Mouse (Mus musculus): Measurements from ENCODE around the gene Fam173b. TPM values are rescaled to one million over a fixed set of nuclear protein-coding genes. Genes with fewer than 3 reads are reported as not detected.

Gene Fam173b
- total and polyA plus RNA-seq, 2 experiments from 2014 or later: 7.0 to 10.7 TPM

GRCm38 (mm10) chr15:31650821-31651220, 49.2 kb downstream of the Fam173b start:
- H3K4me2 ChIP-seq (ENCODE audit: low read depth): no peak overlapping the region
- H3K4me3 ChIP-seq (ENCODE audit: low read depth, low read length): no peak overlapping the region
- DNase-seq: no peak
- 95% methylated on average over 7 of the region's 7 CpGs for WGBS
- H3K27ac ChIP-seq (ENCODE audit: low read depth, low read length): no peak overlapping the region
- H3K4me1 ChIP-seq (ENCODE audit: insufficient read depth): no peaks in the 10 kb centered on the region
- no peak overlapping the region for H3K9ac ChIP-seq
- ATAC-seq: no peak
- H3K27me3 ChIP-seq (ENCODE audit: insufficient read depth, low read length): no peaks in the 10 kb centered on the region
- H3K36me3 ChIP-seq (ENCODE audit: insufficient read depth): no peaks in the 10 kb centered on the region
- no peak for TF ChIP-seq CTCF (IDR thresholded peaks at IDR 0.05; ENCODE audit: low read depth)
- H3K9me3 ChIP-seq (ENCODE audit: low read length): no peaks in the 10 kb centered on the region

- Histone ChIP-seq H3K4me1 (ENCODE audit: insufficient read depth) (no peaks in the 10 kb centered on the region), H3K9me3 (ENCODE audit: low read length) (no peaks in the 10 kb centered on the region), H3K4me3 (ENCODE audit: low read depth, low read length) (no peak overlapping the region), H3K4me2 (ENCODE audit: low read depth) (no peak overlapping the region), H3K9ac (no peak overlapping the region), H3K36me3 (ENCODE audit: insufficient read depth) (no peaks in the 10 kb centered on the region), H3K27me3 (ENCODE audit: insufficient read depth, low read length) (no peaks in the 10 kb centered on the region), H3K27ac (ENCODE audit: low read depth, low read length) (no peak overlapping the region)
- no peak for DNase-seq
- peak; percentile 45; the same call in 1 of the 2 replicates for ATAC-seq
- WGBS: 87% methylated on average over 5 of the region's 5 CpGs
- TF ChIP-seq CTCF (IDR thresholded peaks at IDR 0.05; ENCODE audit: low read depth): no peak
These were observed 58.6 kb downstream of the Fam173b start for GRCm38 (mm10) chr15:31660133-31660795.

- no peak overlapping the region for H3K27ac ChIP-seq (ENCODE audit: low read depth, low read length)
- WGBS: 65% methylated on average over 9 of the region's 9 CpGs
- no peak for DNase-seq
- H3K9ac ChIP-seq: no peak overlapping the region
- H3K4me1 ChIP-seq (ENCODE audit: insufficient read depth): no peaks in the 10 kb centered on the region
- H3K4me2 ChIP-seq (ENCODE audit: low read depth): no peak overlapping the region
- no peak overlapping the region for H3K4me3 ChIP-seq (ENCODE audit: low read depth, low read length)
- no peak for ATAC-seq
- no peaks in the 10 kb centered on the region for H3K36me3 ChIP-seq (ENCODE audit: insufficient read depth)
- H3K9me3 ChIP-seq (ENCODE audit: low read length): no peaks in the 10 kb centered on the region
- H3K27me3 ChIP-seq (ENCODE audit: insufficient read depth, low read length): no peaks in the 10 kb centered on the region
- no peak for TF ChIP-seq CTCF (IDR thresholded peaks at IDR 0.05; ENCODE audit: low read depth)
These were observed 59.2 kb downstream of the Fam173b start for GRCm38 (mm10) chr15:31660844-31661243.

- ATAC-seq (peak; percentile 40), DNase-seq (peak; percentile 25)
- 18% methylated on average over 4 of the region's 4 CpGs for WGBS
- no peaks in the 10 kb centered on the region for H3K9me3 ChIP-seq (ENCODE audit: low read length)
- H3K4me3 ChIP-seq (ENCODE audit: low read depth, low read length): no peak overlapping the region
- no peak for TF ChIP-seq CTCF (IDR thresholded peaks at IDR 0.05; ENCODE audit: low read depth)
- H3K4me2 ChIP-seq (ENCODE audit: low read depth): no peak overlapping the region
- H3K4me1 ChIP-seq (ENCODE audit: insufficient read depth): no peaks in the 10 kb centered on the region
- no peaks in the 10 kb centered on the region for H3K36me3 ChIP-seq (ENCODE audit: insufficient read depth)
- H3K27me3 ChIP-seq (ENCODE audit: insufficient read depth, low read length): no peaks in the 10 kb centered on the region
- no peak overlapping the region for H3K9ac ChIP-seq
- no peak overlapping the region for H3K27ac ChIP-seq (ENCODE audit: low read depth, low read length)
These were observed 60.1 kb downstream of the Fam173b start for GRCm38 (mm10) chr15:31661802-31662201.

GRCm38 (mm10) chr15:31663074-31663473, 61.4 kb downstream of the Fam173b start:
- no peaks in the 10 kb centered on the region for H3K4me1 ChIP-seq (ENCODE audit: insufficient read depth)
- WGBS: 75% methylated on average over 3 of the region's 3 CpGs
- no peak overlapping the region for H3K27ac ChIP-seq (ENCODE audit: low read depth, low read length)
- no peak for DNase-seq
- H3K9me3 ChIP-seq (ENCODE audit: low read length): no peaks in the 10 kb centered on the region
- H3K4me2 ChIP-seq (ENCODE audit: low read depth): no peak overlapping the region
- no peaks in the 10 kb centered on the region for H3K36me3 ChIP-seq (ENCODE audit: insufficient read depth)
- no peaks in the 10 kb centered on the region for H3K27me3 ChIP-seq (ENCODE audit: insufficient read depth, low read length)
- H3K4me3 ChIP-seq (ENCODE audit: low read depth, low read length): no peak overlapping the region
- TF ChIP-seq CTCF (IDR thresholded peaks at IDR 0.05; ENCODE audit: low read depth): no peak
- ATAC-seq: no peak
- H3K9ac ChIP-seq: no peak overlapping the region

Other genes with a start within 250 kb of the Fam173b start
- gene Ankrd33b, start 234.1 kb upstream of the Fam173b start, total RNA-seq (2014; rRNA removed): 1.3 TPM in 2 replicates
- gene Ankrd33b, start 234.1 kb upstream of the Fam173b start, polyA plus RNA-seq (2015; fragmentation: Nextera tagmentation; extraction: Ambion mirVana): 1.1 and 1.2 TPM in 2 replicates
- 1.2 and 2.1 TPM in 2 replicates for gene Ropn1l, start 148.1 kb upstream of the Fam173b start, total RNA-seq (2014; rRNA removed)
- 2.1 and 3.1 TPM in 2 replicates for gene Ropn1l, start 148.1 kb upstream of the Fam173b start, polyA plus RNA-seq (2015; fragmentation: Nextera tagmentation; extraction: Ambion mirVana)
- gene March6, start 70.8 kb upstream of the Fam173b start, total RNA-seq (2014; rRNA removed): 149 and 209 TPM in 2 replicates
- 38.4 and 60.2 TPM in 2 replicates for gene March6, start 70.8 kb upstream of the Fam173b start, polyA plus RNA-seq (2015; fragmentation: Nextera tagmentation; extraction: Ambion mirVana)
- gene Cmbl, start 36.5 kb upstream of the Fam173b start, total RNA-seq (2014; rRNA removed): 26.3 and 27.2 TPM in 2 replicates
- gene Cmbl, start 36.5 kb upstream of the Fam173b start, polyA plus RNA-seq (2015; fragmentation: Nextera tagmentation; extraction: Ambion mirVana): 19.9 and 20.9 TPM in 2 replicates
- 409 and 464 TPM in 2 replicates for gene Cct5, start within 50 bp of the Fam173b start, total RNA-seq (2014; rRNA removed)
- gene Cct5, start within 50 bp of the Fam173b start, polyA plus RNA-seq (2015; fragmentation: Nextera tagmentation; extraction: Ambion mirVana): 473 and 554 TPM in 2 replicates